Comparison of ENCODE assay signal across 11 mouse cellular contexts in the genomic region with DNA sequence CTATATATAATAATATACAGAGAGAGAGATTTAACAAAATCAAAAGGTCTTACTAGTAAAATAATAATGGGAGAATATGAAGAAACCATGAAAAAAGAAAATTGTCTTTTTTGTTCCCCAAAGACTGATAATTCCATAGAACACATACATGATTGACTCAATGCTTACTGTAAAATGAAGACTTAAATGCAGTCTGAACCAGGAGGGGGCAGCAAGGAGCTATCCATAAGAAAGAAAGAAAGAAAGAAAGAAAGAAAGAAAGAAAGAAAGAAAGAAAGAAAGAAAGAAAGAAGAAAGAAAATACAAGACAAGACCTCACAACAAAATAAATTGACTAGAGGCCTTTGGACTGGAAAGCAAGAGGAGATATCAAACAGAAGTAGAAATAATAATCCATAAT.
DNase-seq lines count a peak whose midpoint lies in the region; ATAC-seq and TF ChIP-seq lines count a peak whose summit lies in the region.
"Had no signal": no experiment of that assay in that cellular context is flagged by ENCODE, and none has a peak within 500 bp of the region (broad histone marks: within the 10 kb centered on the region; RNA-seq: fewer than 3 reads in every experiment).

No protein-coding gene starts in this region.

- TF ChIP-seq POLR2A in kidney, adult 2 months (IDR thresholded peaks at IDR 0.05; ENCODE audit: low read depth, low read length) = no peak

- no peak overlapping the region for H3K27ac ChIP-seq in embryonic facial prominence, embryonic 11.5 days (replicated peaks; ENCODE audit: low read depth, low read length)
- H3K27ac ChIP-seq in embryonic facial prominence, embryonic 10.5 days (replicated peaks) = no peak overlapping the region
- H3K27ac ChIP-seq in kidney, adult 2 months (ENCODE audit: insufficient read depth, low read depth, low read length) = no peak overlapping the region
- H3K27ac ChIP-seq: liver, embryonic 13.5 days had no signal

- H3K4me2 ChIP-seq in embryonic facial prominence, embryonic 11.5 days (ENCODE audit: low read depth, low read length) = no peak overlapping the region
- H3K4me2 ChIP-seq: liver, embryonic 13.5 days had no signal

- H3K4me1 ChIP-seq in embryonic facial prominence, embryonic 11.5 days (ENCODE audit: control insufficient read depth, insufficient read depth, low read length) = no peaks in the 10 kb centered on the region
- H3K4me1 ChIP-seq in embryonic facial prominence, embryonic 10.5 days = no peaks in the 10 kb centered on the region
- H3K4me1 ChIP-seq in kidney, adult 2 months (ENCODE audit: control insufficient read depth, insufficient read depth, low read length) = no peaks in the 10 kb centered on the region
- H3K4me1 ChIP-seq: liver, embryonic 13.5 days had no signal

- peak; percentile 45 for DNase-seq in embryonic facial prominence, embryonic 11.5 days (ENCODE audit: low spot score)
- no peak for DNase-seq in embryonic facial prominence, embryonic 10.5 days (ENCODE audit: low spot score)
- peak; percentile 22 to 23 for DNase-seq in kidney, postnatal 4 days
- DNase-seq in kidney, adult 2 months = no peak
- DNase-seq in right cerebral cortex, postnatal 4 days = peak; percentile 15
- DNase-seq in right cerebral cortex, adult 18-20 months = no peak
- DNase-seq in lung, postnatal 36 days = peak; percentile 37
- no peak for DNase-seq in cerebellum, adult 9-11 months
- DNase-seq: kidney, adult 11 months; liver, embryonic 13.5 days had no signal

- H3K4me3 ChIP-seq in embryonic facial prominence, embryonic 11.5 days (ENCODE audit: low read depth, low read length) = no peak overlapping the region
- H3K4me3 ChIP-seq in embryonic facial prominence, embryonic 10.5 days = no peak overlapping the region
- H3K4me3 ChIP-seq in kidney, adult 2 months (ENCODE audit: insufficient read depth, low read depth, low read length) = no peak overlapping the region
- H3K4me3 ChIP-seq: liver, embryonic 13.5 days had no signal

- no peak for TF ChIP-seq CTCF in kidney, adult 2 months (conservative IDR thresholded peaks at IDR 0.05; ENCODE audit: insufficient read depth, insufficient read length, low read depth, low read length)

- no peak for ATAC-seq in embryonic facial prominence, embryonic 11.5 days (replicated peaks; ENCODE audit: insufficient number of reproducible peaks, low FRiP score, low TSS enrichment, low read depth)
- ATAC-seq: midbrain, embryonic 16.5 days had no signal

- no peaks in the 10 kb centered on the region for H3K27me3 ChIP-seq in embryonic facial prominence, embryonic 11.5 days (ENCODE audit: control insufficient read depth, insufficient read depth, low read length)
- no peaks in the 10 kb centered on the region for H3K27me3 ChIP-seq in embryonic facial prominence, embryonic 10.5 days (replicated peaks; ENCODE audit: low read depth, poor library complexity, severe bottlenecking)
- no peaks in the 10 kb centered on the region for H3K27me3 ChIP-seq in kidney, adult 2 months (replicated peaks; ENCODE audit: control insufficient read depth, insufficient read depth, low read length)
- H3K27me3 ChIP-seq: liver, embryonic 13.5 days had no signal

- no peaks in the 10 kb centered on the region for H3K9me3 ChIP-seq in embryonic facial prominence, embryonic 11.5 days (replicated peaks; ENCODE audit: control insufficient read depth, low read length)
- no peaks in the 10 kb centered on the region for H3K9me3 ChIP-seq in embryonic facial prominence, embryonic 10.5 days
- H3K9me3 ChIP-seq: liver, embryonic 13.5 days had no signal

- no peak overlapping the region for H3K9ac ChIP-seq in embryonic facial prominence, embryonic 11.5 days (replicated peaks; ENCODE audit: low read length)
- H3K9ac ChIP-seq: liver, embryonic 13.5 days had no signal

- H3K36me3 ChIP-seq in embryonic facial prominence, embryonic 11.5 days (replicated peaks; ENCODE audit: control insufficient read depth, insufficient read depth, low read depth, low read length) = no peaks in the 10 kb centered on the region
- H3K36me3 ChIP-seq in embryonic facial prominence, embryonic 10.5 days (replicated peaks) = no peaks in the 10 kb centered on the region
- no peaks in the 10 kb centered on the region for H3K36me3 ChIP-seq in kidney, adult 2 months (ENCODE audit: control insufficient read depth, insufficient read depth, low read length)
- H3K36me3 ChIP-seq: liver, embryonic 13.5 days had no signal

Comparison
In these comparisons a context has a peak if more than half of its experiments do, and no peak if none do; other contexts are left out.
1. DNase-seq: peak in embryonic facial prominence, embryonic 11.5 days (single experiment), kidney, postnatal 4 days (2 of 2), right cerebral cortex, postnatal 4 days (single experiment) and lung, postnatal 36 days (single experiment); none in embryonic facial prominence, embryonic 10.5 days (single experiment), kidney, adult 2 months (single experiment), right cerebral cortex, adult 18-20 months (single experiment) and cerebellum, adult 9-11 months (single experiment).